Mouse (Mus musculus): ENCODE measurements around the gene Cfap221. TPM values are rescaled to one million over a fixed set of nuclear protein-coding genes. Genes with fewer than 3 reads are reported as not detected.
A peak's percentile ranks its signal among the peaks of the same experiment; 100 is the strongest.

Gene Cfap221
- polyA plus RNA-seq, 1 experiment from 2014 or later: not detected

- H3K4me2 ChIP-seq (ENCODE audit: low read depth, low read length): no peak overlapping the region
- H3K4me1 ChIP-seq (ENCODE audit: insufficient read depth): no peaks in the 10 kb centered on the region
- no peak overlapping the region for H3K27ac ChIP-seq (ENCODE audit: low read depth)
- no peak for ATAC-seq
- TF ChIP-seq CTCF (IDR thresholded peaks at IDR 0.05; ENCODE audit: low read depth): no peak
- TF ChIP-seq EP300 (IDR thresholded peaks at IDR 0.05; ENCODE audit: low read depth): no peak
- WGBS (ENCODE audit: insufficient replicate concordance): 55% methylated on average over 4 of the region's 4 CpGs
- H3K9ac ChIP-seq (replicated peaks): no peak overlapping the region
- H3K27me3 ChIP-seq (ENCODE audit: insufficient read depth, low read length): no peaks in the 10 kb centered on the region
- no peaks in the 10 kb centered on the region for H3K9me3 ChIP-seq (ENCODE audit: low read length)
- H3K36me3 ChIP-seq (replicated peaks; ENCODE audit: insufficient read depth, low read length): no peaks in the 10 kb centered on the region
- H3K4me3 ChIP-seq (ENCODE audit: low read depth, low read length): no peak overlapping the region
- DNase-seq: no peak
Measured at GRCm38 (mm10) chr1:119975141-119975540, 21.9 kb downstream of the Cfap221 start.

DNA sequence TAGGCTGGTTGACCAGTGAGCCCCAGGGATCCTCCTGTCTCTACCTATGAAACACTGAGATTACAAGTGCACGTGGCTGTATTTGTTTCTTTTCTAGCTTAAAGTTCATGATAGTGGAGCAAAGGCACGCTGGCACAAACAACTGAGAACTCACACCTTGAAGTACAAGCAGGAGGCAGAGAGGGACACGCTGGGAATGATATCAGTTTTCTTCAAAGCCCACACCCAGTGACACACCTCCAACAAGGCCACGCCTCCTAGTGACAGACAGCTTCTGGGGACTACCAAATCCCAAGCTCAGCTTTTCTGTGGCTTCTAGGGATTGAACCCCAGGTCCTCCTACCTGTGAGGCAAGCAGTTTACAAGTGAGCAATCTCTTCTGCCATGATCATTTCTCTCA lies 23.9 kb downstream of the Cfap221 start:
- H3K9me3 ChIP-seq (ENCODE audit: low read length): no peaks in the 10 kb centered on the region
- no peak overlapping the region for H3K9ac ChIP-seq (replicated peaks)
- no peaks in the 10 kb centered on the region for H3K27me3 ChIP-seq (ENCODE audit: insufficient read depth, low read length)
- H3K4me3 ChIP-seq (ENCODE audit: low read depth, low read length): no peak overlapping the region
- H3K36me3 ChIP-seq (replicated peaks; ENCODE audit: insufficient read depth, low read length): no peaks in the 10 kb centered on the region
- TF ChIP-seq EP300 (IDR thresholded peaks at IDR 0.05; ENCODE audit: low read depth) (no peak), CTCF (IDR thresholded peaks at IDR 0.05; ENCODE audit: low read depth) (no peak)
- H3K4me1 ChIP-seq (ENCODE audit: insufficient read depth): no peaks in the 10 kb centered on the region
- H3K4me2 ChIP-seq (ENCODE audit: low read depth, low read length): no peak overlapping the region
- no peak for DNase-seq
- H3K27ac ChIP-seq (ENCODE audit: low read depth): no peak overlapping the region
- whole genome bisulfite sequencing (ENCODE audit: insufficient replicate concordance): 34% methylated on average over 4 of the region's 4 CpGs
- ATAC-seq: no peak

- no peaks in the 10 kb centered on the region for H3K9me3 ChIP-seq (ENCODE audit: low read length)
- no peak overlapping the region for H3K27ac ChIP-seq (ENCODE audit: low read depth)
- no peaks in the 10 kb centered on the region for H3K4me1 ChIP-seq (ENCODE audit: insufficient read depth)
- H3K27me3 ChIP-seq (ENCODE audit: insufficient read depth, low read length): no peaks in the 10 kb centered on the region
- WGBS (ENCODE audit: insufficient replicate concordance): 45% methylated on average over 12 of the region's 12 CpGs
- H3K36me3 ChIP-seq (replicated peaks; ENCODE audit: insufficient read depth, low read length): no peaks in the 10 kb centered on the region
- no peak overlapping the region for H3K9ac ChIP-seq (replicated peaks)
- no peak for ATAC-seq
- no peak overlapping the region for H3K4me2 ChIP-seq (ENCODE audit: low read depth, low read length)
- DNase-seq: peak; percentile 19
- H3K4me3 ChIP-seq (ENCODE audit: low read depth, low read length): no peak overlapping the region
- TF ChIP-seq CTCF (IDR thresholded peaks at IDR 0.05; ENCODE audit: low read depth) (peak; percentile 43), EP300 (IDR thresholded peaks at IDR 0.05; ENCODE audit: low read depth) (no peak)
Measured at GRCm38 (mm10) chr1:119965804-119966514, 31.1 kb downstream of the Cfap221 start.

GRCm38 (mm10) chr1:119959920-119960319 lies 37.1 kb downstream of the Cfap221 start:
- 50% methylated on average over 7 of the region's 7 CpGs for WGBS (ENCODE audit: insufficient replicate concordance)
- ATAC-seq: no peak

DNA sequence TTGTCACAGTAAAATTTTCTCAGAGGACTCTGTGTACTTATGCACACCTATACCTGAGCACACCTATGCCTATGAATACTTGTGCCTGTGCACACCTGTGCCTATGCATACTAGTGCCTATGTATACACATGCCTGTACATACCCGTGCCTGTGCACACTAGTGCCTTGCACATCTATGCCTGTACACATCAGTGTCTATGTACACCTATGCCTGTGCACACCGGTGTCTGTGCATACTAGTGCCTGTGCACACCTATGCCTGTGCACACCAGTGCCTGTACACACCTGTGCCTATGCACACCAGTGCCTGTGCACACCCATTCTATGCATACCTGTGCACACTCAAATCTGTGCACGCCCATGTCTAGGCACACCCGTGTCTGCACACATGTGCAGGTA lies 37.6 kb downstream of the Cfap221 start:
- H3K36me3 ChIP-seq (replicated peaks; ENCODE audit: insufficient read depth, low read length): no peaks in the 10 kb centered on the region
- no peak overlapping the region for H3K27ac ChIP-seq (ENCODE audit: low read depth)
- H3K4me3 ChIP-seq (ENCODE audit: low read depth, low read length): no peak overlapping the region
- TF ChIP-seq EP300 (IDR thresholded peaks at IDR 0.05; ENCODE audit: low read depth) (no peak), CTCF (IDR thresholded peaks at IDR 0.05; ENCODE audit: low read depth) (no peak)
- H3K9ac ChIP-seq (replicated peaks): no peak overlapping the region
- H3K27me3 ChIP-seq (ENCODE audit: insufficient read depth, low read length): no peaks in the 10 kb centered on the region
- WGBS (ENCODE audit: insufficient replicate concordance): 84% methylated on average over 4 of the region's 4 CpGs
- H3K4me1 ChIP-seq (ENCODE audit: insufficient read depth): no peaks in the 10 kb centered on the region
- ATAC-seq: no peak
- no peak overlapping the region for H3K4me2 ChIP-seq (ENCODE audit: low read depth, low read length)
- no peaks in the 10 kb centered on the region for H3K9me3 ChIP-seq (ENCODE audit: low read length)
- DNase-seq: no peak

More at GRCm38 (mm10) chr1:119959920-119960319, 37.1 kb downstream of the Cfap221 start:
- H3K4me1 ChIP-seq (ENCODE audit: insufficient read depth): no peaks in the 10 kb centered on the region
- no peak overlapping the region for H3K4me2 ChIP-seq (ENCODE audit: low read depth, low read length)
- no peaks in the 10 kb centered on the region for H3K9me3 ChIP-seq (ENCODE audit: low read length)
- H3K27me3 ChIP-seq (ENCODE audit: insufficient read depth, low read length): no peaks in the 10 kb centered on the region
- no peak for TF ChIP-seq EP300 (IDR thresholded peaks at IDR 0.05; ENCODE audit: low read depth)
- TF ChIP-seq CTCF (IDR thresholded peaks at IDR 0.05; ENCODE audit: low read depth): no peak
- H3K36me3 ChIP-seq (replicated peaks; ENCODE audit: insufficient read depth, low read length): no peaks in the 10 kb centered on the region
- DNase-seq: no peak
- H3K4me3 ChIP-seq (ENCODE audit: low read depth, low read length): no peak overlapping the region
- H3K27ac ChIP-seq (ENCODE audit: low read depth): no peak overlapping the region
- no peak overlapping the region for H3K9ac ChIP-seq (replicated peaks)

- H3K4me1 ChIP-seq (ENCODE audit: insufficient read depth): no peaks in the 10 kb centered on the region
- ATAC-seq (no peak), DNase-seq (no peak)
- no peak for TF ChIP-seq EP300 (IDR thresholded peaks at IDR 0.05; ENCODE audit: low read depth)
- TF ChIP-seq CTCF (IDR thresholded peaks at IDR 0.05; ENCODE audit: low read depth): no peak
- H3K27me3 ChIP-seq (ENCODE audit: insufficient read depth, low read length): no peaks in the 10 kb centered on the region
- H3K27ac ChIP-seq (ENCODE audit: low read depth): no peak overlapping the region
- no peaks in the 10 kb centered on the region for H3K9me3 ChIP-seq (ENCODE audit: low read length)
- no peak overlapping the region for H3K4me3 ChIP-seq (ENCODE audit: low read depth, low read length)
- H3K4me2 ChIP-seq (ENCODE audit: low read depth, low read length): no peak overlapping the region
- H3K36me3 ChIP-seq (replicated peaks; ENCODE audit: insufficient read depth, low read length): no peaks in the 10 kb centered on the region
- no peak overlapping the region for H3K9ac ChIP-seq (replicated peaks)
- 55% methylated on average over 9 of the region's 9 CpGs for WGBS (ENCODE audit: insufficient replicate concordance)
Measured at GRCm38 (mm10) chr1:119957716-119958222, 39.3 kb downstream of the Cfap221 start.
